Mouse (Mus musculus) left cerebral cortex, postnatal 14 days (tissue): Measurements from ENCODE around the gene Elp5. TPM values are rescaled to one million over a fixed set of nuclear protein-coding genes. Genes with fewer than 3 reads are reported as not detected.
A peak's percentile ranks its signal among the peaks of the same experiment; 100 is the strongest.
"Not testable (repeated sequence)": the region's sequence is repeated elsewhere in the genome, so short reads cannot be mapped to it uniquely, and the experiment has no call there.

Experiments used
- DNase-seq, 2 experiments: peaks; one replicate each; pipeline ENCODE4 v3.0.0; 2021 to 2022; ENCODE audit warnings: low spot score in 2 of 2, mixed read lengths in 1 of 2
- intact Hi-C: fragments of 180-260 bp; cut with DNase I; formaldehyde crosslinking; loops from one replicate; pipeline ENCODE4 v1.15.1; 2025
- total RNA-seq, 2 experiments: library from RNA; stranded (reverse); gene quantifications; 2 replicates each; pipeline ENCODE4 v1.2.3; 2021

The Elp5 gene
- total RNA-seq, 2 experiments from 2014 or later, result 103 to 107 TPM

- intact Hi-C loops, result no loop called here
- no peak for DNase-seq
Observed at GRCm38 (mm10) chr11:69966006-69966859, 16.1 kb downstream of the Elp5 start.

DNA sequence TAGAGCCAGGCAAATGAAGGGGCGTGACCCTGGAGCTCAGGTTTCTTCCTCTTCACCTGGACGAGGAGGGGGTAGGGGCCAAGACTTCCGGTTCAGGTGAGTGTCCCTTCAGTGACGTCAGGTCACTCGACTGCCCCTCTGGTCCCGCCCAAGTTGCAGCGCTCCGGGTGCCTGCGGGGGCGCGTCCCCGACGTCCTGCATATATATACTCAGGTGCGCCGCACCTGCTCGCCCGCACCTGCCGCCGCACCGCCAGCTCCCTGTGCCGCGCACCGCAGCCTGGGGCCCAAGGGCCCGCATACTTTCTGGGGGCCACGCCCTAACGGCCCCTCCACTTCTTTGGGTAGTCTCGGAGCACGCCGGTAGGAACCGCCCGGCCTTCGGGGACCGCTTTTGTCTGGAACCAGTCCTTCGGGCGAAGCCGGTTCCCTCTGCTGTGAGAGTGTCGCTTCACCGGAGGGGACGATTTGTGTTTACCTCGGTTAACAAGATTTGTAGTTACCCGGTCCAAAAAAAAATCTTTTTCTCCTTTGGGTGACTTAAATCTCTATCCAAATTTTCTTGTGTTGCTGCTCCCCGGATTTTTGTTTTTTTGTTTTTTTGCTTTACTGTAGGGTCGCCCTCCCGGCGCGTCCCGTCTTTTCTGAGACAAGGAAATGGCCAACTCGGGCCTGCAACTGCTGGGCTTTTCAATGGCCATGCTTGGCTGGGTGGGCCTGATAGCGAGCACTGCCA lies 16.9 kb downstream of the Elp5 start:
- DNase-seq, result no peak
- intact Hi-C loops, result no loop called here

DNA sequence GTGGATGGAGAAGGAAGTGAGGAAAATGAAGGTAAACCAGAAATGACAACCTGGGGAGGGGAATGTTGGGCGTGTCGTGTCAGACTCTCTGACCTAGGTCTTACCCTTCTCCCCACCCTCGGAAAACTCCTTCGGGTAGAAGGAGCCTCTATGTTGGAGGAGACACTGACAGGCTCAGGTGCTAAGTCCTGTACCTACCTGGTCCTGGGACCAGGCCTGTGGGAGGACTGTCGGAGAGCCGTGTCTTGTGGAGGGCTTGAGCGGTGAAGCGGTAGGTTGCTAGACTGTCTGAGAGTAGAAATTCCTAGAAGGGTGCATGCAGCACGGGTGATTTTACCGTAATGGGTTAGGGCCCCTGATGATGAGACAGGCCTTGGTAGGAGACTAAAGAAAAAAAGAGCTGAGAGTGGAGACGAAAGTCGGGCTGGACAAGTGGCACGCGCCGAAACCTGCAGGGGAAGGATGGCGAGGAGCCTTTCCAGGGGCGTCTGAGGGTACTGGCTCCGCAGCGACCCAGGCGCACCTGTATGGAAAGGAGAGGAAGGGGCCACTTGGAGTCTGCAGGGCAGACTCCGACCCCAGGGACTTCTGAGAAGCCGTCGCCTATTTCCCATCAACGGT lies 17.6 kb downstream of the Elp5 start, which contains the start of gene Cldn7:
Cldn7 (plus strand) TSS at position 130 of the 621 bp plus-strand sequence.
- intact Hi-C loops, result no loop called here
- DNase-seq, result no peak

GRCm38 (mm10) chr11:69961841-69962240 lies 20.5 kb downstream of the Elp5 start:
- no peak for DNase-seq
- intact Hi-C loops, result no loop called here

DNA sequence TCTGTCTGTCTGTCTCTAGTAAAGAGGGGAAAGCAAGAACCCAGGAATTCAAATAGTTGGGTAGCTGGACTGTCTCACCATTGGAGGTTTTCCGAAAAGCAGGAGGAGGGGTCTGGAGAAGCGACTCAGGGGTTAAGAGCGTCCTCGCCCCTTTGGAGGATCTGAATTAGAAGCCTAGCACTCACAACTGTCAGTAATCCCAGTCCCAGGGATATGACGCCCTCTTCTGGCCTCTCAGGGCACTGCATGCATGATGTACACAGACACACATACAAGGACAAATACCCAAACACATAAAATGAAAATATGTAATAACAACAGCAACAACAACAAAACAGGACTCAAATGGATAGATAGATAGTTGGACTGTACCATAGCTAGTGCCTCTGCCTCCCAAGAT lies 21.7 kb downstream of the Elp5 start:
- no peak for DNase-seq
- intact Hi-C loops, result no loop called here

DNA sequence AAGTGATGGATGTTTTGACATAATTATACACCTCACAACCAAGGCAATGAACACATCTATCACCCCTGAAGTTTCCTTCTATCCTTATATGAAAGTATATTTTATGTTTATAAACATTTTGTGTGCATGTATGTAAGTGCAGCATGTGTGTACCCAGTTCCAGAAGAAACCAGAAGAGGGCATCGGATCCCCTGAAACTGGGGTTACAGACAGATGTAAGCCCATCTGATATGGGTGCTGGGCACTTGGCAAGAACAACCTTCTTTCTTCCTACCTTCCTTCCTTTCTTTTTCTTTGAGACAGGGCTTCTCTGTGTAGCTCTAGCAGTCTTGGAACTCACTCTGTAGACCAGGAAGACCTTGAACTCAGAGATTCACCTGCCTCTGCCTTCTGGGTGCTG lies 26.1 kb downstream of the Elp5 start:
- no peak for DNase-seq
- intact Hi-C loops, result no loop called here

- intact Hi-C loops, DNase-seq: not testable (repeated sequence)
Observed at GRCm38 (mm10) chr11:69955618-69956017, 26.7 kb downstream of the Elp5 start.

DNA sequence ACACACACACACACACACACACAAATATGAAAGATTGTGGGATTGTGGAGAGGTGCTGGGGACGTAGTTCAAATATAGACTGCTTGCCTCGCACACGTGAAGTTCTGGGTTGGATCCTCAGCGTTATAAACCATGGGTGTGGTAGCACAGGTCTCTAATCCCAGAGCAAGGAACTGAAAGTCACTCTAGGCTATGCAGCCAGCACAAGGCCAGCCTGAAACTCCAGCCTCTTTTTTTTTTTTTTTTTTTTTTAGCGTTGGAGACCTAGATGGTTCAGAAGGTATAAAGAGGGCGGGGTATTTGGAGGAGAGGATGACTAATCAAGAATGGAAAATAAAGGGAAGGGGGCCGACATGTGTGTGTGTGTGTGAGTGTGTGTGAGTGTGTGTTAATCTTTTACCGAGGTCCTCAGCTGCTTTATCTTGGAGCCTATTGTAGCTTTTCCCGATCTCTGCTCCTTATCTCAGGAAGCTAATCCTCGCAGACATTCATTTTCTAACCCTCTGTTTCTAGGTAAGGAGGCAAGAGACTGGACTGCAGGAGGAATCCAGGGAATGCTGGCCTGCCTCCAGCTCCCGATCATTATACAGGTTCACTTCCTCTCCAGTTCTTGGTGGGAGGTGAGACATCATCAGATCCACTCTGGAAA lies 28.9 kb downstream of the Elp5 start:
- intact Hi-C loops, result no loop called here
- no peak for DNase-seq

DNA sequence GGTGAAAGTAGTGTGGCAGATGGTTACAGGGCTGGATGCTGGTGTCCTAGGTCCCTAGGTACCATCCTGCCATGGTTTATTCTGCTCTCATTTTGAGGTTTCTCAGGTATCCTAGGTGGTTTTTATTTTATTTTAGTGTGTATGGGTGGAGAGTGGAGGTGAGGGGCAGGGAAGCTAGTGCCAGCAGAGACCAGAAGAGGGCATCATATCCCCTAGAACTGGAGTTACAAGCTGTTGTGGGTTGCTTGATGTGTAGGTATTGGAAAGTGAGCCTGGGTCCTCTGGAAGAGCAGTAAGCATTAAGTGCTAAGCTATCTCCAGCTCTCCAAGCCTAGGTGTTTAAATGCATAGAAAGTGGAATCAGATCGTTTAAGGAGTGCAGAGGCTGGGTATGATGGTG lies 30.0 kb downstream of the Elp5 start:
- intact Hi-C loops, result no loop called here
- DNase-seq, result no peak

GRCm38 (mm10) chr11:69950807-69951459 lies 31.4 kb downstream of the Elp5 start:
- intact Hi-C loops, result no loop called here
- DNase-seq, result no peak

GRCm38 (mm10) chr11:69948763-69949150 lies 33.6 kb downstream of the Elp5 start:
- DNase-seq, result peak; percentile 76 to 91
- intact Hi-C loops, result loop anchor here (2.0 kb wide), 1 partner anchor 14 kb away; the partner anchor contains the start of gene Ybx2

GRCm38 (mm10) chr11:69948066-69948762 lies 34.1 kb downstream of the Elp5 start, which contains the start of gene Slc2a4:
Gene Slc2a4, minus strand, starts transcription at chr11:69948188.
- intact Hi-C loops, result loop anchor here (2.0 kb wide), 1 partner anchor 13 kb away; the partner anchor contains the start of gene Ybx2
- peak; percentile 70 to 73 for DNase-seq

GRCm38 (mm10) chr11:69947337-69948065 lies 34.8 kb downstream of the Elp5 start:
- intact Hi-C loops, result loop anchor here (2.0 kb wide), 1 partner anchor 13 kb away; the partner anchor contains the start of gene Ybx2
- no peak for DNase-seq

GRCm38 (mm10) chr11:69945997-69946891 lies 36.1 kb downstream of the Elp5 start:
- no peak for DNase-seq
- intact Hi-C loops, result no loop called here

- intact Hi-C loops, result no loop called here
- DNase-seq, result no peak
Observed at GRCm38 (mm10) chr11:69945216-69945615, 37.1 kb downstream of the Elp5 start.

GRCm38 (mm10) chr11:69940962-69941361 lies 41.4 kb downstream of the Elp5 start:
- no peak for DNase-seq
- intact Hi-C loops, result no loop called here

GRCm38 (mm10) chr11:69939731-69940130 lies 42.6 kb downstream of the Elp5 start:
- no peak for DNase-seq
- intact Hi-C loops, result no loop called here
